Mouse (Mus musculus) lung, postnatal 0 days (tissue): ENCODE data around the gene Nipsnap1.

Experiments used
- CTCF ChIP-seq: IDR thresholded peaks from 2 replicates; pipeline ENCODE4 v1.5.1; 2016; ENCODE audit warnings: antibody characterized with exemption, mild to moderate bottlenecking
- EP300 ChIP-seq: IDR thresholded peaks from 2 replicates; pipeline ENCODE4 v1.6.1; 2016; ENCODE audit warnings: antibody characterized with exemption, mild to moderate bottlenecking, control low read depth

DNA sequence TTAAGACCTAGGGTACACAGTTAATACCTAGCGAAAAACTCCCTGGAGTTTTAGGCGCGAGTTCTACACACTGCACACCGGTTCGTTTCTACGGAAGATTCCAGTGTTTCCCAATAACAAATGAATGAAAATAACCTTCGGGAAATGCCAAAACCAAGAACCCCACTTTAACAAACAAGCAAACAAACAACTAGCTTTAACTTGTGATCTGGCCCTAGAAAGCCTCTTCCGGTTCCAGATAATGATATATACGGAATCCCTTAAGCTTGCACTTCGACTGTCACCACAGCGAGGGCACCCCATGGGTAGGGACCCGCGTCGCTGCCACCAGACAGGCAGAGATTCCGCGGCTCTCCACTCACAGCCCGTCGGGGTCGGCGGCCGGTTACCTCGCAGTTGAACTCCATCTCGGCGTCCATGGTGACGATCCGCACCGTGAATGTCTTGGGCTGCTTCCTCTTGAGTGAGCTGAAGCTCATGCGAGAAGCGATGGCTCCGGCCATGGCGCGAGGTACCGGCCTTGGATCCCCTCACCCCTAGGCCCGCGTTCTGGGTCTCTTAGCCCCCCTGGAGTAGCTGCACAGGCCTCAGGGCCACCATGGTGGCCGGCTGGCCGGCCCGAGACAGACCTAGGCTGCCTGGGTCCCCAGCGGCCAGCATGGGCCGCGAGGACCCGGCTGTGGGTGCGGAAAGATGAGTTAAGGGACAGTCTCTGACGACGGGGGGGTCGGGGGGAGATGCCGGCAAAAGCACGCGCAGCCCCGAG is 25.1 kb upstream of the Nipsnap1 start:
- TF ChIP-seq CTCF (0 out of 2 replicates have a peak, but pooled peaks have one; percentile 7), EP300 (no peak)
